Mouse (Mus musculus): Measurements from ENCODE around the gene Msrb1. TPM values are rescaled to one million over a fixed set of nuclear protein-coding genes. Genes with fewer than 3 reads are reported as not detected.

Gene Msrb1
- polyA plus RNA-seq, 1 experiment from 2014 or later = 53.4 TPM

DNA sequence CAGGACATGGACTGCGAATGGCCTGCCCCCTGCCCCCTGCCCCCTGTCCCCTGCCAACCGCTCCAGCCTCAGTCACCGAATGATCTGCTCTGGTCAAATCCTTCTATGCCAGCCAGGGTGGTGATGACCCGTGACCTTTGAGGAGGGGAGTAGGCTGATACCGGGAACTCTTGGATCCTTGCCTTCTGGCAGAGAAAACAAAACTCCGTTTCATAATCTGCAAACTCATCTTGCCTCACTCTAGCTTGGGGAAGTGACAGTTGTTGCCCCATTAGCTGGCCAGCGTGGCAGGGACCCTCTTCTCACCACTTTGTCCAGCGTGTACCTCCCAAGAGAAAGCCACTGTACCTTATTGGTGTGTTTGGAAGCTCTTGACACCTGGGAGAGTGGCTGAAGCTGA is 5.9 kb downstream of the Msrb1 start:
- no peak for DNase-seq (ENCODE audit: low spot score)

DNA sequence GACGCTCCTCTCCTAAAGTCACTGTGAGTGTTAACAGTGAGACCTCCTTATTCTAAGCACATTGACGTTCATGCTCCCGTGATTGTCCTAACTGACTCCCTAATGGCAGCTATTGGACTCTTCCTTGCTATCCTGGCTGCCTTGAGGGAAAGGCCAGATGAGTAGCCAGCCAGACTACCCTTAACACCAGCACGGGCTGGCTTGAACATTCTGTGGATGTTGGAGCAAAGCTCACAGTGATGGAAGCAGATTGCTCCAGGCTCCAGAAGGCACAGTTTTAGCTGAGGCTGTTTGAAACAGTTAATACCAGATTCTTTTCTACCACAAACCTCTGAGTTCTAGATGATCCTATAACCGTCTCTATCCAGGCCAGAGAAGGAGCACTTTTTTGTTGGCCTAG is 7.5 kb downstream of the Msrb1 start:
- no peak for DNase-seq (ENCODE audit: low spot score)

DNA sequence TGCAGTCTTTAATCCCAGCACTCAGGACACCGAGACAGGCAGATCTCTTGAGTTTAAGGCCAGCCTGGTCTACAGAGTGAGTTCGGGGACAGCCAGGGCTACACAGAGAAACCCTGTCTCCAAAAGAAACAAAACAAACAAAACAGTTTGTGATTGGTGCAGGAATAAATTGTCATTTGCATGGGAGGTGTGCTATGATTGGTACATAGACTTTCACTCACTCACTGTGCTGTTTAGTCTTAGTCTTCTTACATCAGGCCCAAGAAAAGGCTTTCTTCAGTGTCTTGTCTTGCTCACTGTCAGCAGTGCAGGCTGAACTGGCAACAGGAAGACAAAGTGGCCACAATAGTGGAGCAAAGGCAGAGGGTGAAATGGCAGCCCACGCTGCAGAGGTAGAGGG is 7.9 kb downstream of the Msrb1 start:
- no peak for DNase-seq (ENCODE audit: low spot score)

DNA sequence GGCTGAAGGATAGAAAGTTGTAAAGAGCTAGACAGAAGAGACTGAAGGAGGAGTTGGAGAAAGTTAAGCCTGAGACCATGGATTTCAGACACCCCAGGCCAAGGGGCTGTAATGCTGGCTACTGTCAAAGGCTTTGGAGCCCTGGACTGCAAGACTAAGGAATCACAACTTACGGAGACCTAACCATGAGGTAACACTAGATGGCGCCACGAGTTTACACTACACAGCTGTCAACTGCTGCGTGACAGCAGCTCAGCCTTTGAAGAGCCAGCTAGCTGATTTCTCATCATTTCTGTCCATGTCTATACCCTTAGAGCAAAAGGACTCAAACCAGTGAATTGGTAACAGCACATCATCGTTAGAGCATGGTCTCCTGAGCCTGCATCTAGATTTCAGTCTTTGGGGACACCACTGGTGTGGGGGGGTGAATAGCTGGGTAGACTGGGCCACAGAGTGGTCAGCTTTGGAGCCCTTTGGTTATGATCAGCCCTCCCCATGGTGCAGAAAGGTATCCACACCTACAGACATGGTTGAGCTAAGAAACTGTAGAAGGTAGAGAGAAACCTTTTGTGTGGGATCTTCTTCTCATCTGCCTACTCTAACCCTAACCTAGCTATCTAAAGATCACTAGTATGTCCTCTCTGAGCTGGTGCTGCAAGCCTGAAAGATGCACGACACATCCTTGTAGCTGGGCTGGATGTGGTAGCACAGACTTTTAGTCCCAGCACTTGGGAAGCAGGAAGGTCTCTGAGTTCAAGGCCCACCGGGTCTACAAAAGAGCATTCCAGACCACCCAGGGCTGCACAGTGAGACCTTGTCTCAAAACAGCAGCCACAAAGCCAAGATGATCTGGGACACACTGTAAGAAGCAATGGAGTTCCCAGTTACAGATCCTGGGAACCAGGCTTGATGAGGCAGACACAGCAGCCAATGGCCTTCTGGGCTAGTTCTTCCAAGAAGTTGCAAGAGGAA is 9.4 kb downstream of the Msrb1 start:
- peak; percentile 90 for DNase-seq (ENCODE audit: low spot score)

DNA sequence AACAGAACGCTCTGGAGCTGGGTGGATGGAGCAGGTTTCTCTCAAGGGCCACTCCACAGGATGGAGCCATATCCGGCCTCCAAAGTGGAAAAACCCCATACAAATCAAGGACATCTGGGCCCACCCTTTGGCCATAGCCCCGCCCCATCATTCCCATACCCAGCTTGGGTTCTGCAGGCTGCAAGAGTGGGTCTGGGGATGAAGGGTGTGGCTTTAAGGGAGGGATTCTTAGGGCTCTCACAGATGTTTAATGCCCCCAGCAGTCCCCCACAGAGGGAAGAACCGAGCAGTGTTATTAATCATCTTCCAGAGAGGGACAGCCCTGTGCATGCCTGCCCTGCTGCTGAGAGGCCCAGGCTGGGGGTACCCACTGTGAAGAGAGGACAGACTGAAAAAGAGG is 10.5 kb downstream of the Msrb1 start:
- DNase-seq (ENCODE audit: low spot score) = no peak

DNA sequence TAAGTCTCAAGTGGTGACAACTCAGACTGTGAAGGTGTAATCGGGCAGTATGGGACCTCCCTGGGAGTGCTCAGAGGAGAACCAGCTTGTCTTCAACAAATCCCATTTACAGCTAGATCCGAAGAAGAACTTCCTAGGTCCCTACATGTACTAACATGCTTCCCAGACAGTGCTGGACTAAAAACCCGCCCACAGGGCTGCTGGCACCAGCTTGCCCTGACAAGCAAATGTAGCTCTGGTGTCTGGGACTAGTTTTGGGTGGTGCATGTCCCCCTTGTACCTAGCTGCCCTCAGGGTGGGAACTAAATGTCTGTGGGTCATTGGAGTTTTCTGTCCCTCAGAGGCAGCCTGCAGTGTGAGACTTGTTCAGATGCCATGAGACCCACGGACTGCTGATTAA is 15.1 kb downstream of the Msrb1 start:
- DNase-seq (ENCODE audit: low spot score) = no peak

DNA sequence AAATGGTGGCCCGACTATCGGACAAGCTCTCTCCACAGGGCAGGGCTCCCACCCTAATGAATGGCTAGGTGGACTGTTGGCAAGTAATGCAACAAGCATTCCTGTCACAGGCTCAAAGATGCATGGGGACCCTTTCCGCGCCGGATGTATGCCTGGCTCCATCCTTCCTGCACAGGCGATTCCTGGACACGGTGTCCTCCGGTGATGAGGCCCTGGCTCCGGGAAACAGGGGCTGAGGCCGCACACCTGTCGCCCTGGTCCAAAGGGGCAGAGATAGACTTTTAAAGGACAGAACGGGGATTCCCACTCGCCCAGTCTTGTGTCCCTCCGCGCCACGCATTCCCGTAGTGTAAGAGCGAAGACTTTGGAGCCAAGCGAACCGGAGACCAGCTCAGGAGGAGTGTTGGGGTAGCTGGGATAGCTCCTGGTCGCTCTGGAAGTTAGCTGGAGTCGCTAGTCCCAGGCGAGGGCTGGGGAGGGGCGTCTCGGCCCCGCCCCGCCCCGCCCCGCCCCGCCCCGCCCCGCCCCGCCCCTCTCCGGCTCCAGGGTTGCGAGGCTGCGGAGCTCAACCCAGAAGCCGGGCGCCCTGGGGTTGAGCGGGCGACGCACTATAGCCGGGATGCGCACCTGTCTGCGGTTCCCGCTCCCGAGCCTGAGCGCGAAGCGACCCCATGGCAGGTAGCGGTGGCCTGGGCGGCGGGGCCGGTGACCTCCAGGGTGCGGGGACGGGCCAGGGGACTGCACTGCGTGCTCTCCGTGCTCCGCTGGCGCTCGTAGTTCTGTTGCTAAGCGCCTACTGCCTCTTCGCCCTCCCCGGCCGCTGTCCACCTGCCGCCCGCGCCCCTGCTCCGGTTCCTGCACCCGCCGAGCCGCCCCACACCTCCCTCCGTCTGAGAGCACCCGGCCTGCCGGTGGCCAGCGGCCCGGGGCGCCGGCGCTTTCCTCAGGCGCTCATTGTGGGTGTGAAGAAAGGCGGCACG is 16.3 kb downstream of the Msrb1 start, which contains the start of gene Hs3st6:
Gene Hs3st6 (plus strand): TSS at position 574 of the 980 bp plus-strand sequence.
- peak; percentile 43 for DNase-seq (ENCODE audit: low spot score)

DNA sequence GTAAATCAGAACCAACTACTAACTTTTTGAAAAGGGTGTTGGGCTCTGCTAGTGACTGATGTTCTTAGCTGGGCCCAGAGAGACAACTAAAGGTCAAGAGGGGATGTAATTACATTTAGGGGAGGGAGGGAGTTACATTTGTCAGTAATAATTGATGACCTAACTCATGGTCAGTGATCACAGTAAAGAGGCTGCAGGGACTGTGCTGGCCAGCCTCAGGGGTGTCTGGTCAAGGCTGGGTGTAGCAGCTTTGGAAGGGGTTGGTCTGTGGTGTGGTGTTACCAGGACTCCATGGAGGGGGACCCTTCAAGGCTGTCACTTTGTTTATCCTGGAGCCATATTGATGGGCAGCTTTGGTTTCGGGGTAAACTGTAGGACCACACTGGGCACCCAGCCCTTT is 21.0 kb downstream of the Msrb1 start:
- no peak for DNase-seq (ENCODE audit: low spot score)

DNA sequence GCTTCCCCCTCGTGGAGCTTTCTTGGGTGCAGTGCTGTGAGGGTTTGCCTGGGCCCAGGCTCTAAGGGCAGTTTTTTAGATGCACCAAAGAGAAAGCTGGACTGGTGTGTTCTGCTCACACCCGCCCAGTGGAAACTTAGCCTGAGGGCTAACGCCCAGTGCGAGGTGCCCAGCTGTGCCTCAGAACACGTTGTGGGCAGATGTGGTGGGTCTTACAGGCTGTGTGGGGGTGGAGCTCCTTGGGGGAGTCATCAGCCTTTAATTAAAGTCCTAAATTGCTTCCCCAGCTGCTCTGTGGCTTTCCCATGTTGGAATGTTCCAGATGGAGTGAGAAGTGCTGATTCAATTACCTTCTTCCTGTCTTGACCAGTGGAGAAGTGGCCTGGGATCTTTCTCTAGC is 24.7 kb downstream of the Msrb1 start:
- DNase-seq (ENCODE audit: low spot score) = no peak

DNA sequence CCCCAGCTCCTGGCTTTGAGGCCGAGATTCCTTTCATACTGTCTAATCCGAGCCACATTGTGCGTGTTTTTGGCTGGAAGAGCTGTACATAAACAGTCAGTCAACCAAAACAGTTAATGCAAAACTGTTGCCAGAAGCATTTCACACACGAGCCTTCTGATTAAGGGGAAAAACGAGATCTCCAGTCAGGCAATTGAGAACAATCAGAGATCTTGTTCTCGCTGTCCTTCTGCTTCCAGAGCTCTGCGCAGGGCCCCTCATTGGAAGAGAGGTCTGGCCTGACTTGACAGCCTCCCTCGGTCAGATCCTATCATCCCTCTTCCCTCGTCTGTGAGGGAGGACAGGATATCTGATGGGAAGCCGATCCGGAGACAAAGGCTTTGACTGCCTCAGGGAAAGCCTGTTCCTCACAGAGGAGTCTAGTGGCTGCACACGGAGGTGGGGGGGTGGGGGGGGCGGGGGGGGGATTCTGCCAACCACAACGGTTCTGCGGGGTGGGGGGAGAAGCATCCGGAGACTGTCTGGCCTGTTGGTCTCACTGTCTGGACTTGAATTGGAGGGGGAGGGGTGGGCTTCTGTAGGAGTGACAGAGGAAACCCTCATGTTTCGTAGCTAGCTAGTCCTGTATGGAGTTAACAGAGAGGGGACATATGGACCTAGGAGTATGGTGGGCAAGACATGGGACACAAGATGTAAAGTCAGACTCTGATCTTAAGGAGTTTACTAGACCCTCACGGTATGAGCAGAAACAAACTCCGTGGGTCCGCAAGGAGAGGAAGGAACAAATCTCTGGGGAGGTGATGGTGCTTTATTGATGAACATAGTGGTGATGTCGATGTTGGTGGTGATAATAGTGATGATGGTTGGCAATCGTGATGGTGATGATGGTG is 28.8 kb downstream of the Msrb1 start:
- DNase-seq (ENCODE audit: low spot score) = no peak

DNA sequence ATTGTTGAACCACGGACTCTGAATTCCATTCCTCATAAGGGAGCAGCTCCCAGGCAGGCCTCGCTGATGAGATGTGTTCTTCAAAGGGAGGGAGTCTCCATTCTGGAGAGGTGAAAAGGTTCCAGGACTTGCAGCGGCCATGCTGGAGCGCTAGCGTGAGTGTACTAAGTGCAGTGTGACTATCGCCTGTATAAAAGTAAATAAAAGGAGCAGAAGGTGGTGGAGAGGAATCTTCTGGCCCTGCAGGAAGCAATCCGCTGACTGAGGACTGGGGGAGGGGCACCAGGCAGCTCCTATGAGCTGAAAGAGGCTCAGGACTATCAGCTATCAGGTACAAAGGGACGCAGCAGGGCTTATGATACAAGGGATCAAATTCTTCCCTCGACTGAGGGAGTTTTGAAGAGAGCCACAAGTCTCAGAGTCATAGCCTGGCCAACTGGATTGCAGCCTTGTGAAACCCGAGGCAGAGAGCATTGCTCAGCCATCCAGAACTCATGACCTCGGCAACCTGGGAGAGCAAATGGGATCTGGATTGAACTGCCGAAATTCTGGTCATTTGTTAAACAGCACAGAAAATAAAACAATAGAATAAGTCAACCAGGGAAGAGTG is 29.9 kb downstream of the Msrb1 start:
- DNase-seq (ENCODE audit: low spot score) = no peak

DNA sequence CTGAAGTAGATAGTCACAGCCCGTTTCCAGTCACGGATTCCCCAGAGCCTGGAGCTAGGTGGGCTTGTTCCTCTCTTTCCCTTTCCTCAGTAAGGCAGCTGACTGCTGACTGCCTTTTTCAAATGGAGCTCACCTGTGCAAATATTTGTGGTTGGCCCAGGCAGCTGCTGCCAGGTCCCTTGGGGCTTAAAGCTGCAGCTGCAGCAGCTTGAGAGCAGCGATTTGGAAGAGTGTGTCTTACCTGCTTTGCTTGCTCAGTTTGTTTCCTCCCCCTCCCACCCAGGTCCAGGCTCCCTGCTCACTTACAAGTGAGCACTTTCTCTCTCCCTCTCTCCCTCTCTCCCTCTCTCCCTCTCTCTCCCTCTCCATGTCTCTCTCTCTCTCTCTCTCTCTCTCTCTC is 32.7 kb downstream of the Msrb1 start:
- DNase-seq (ENCODE audit: low spot score) = no peak

DNA sequence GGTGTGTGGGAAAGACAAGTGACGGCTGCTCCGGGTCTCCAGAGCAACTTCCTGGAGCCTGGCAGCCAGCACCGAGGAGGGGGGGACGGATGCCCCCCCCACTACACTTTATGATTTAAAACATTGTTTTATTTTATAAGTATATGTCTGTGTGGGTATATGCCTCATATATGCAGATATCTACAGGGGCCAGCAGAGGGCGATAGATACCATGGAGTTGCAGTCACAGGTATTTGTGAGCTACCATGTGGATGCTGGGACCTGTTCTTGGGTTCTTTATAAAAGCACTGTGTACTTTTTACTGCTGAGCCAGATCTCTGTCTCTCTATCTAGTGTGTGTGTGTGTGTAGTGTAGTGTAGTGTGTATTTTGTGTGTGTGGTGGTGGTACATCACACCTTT is 36.8 kb downstream of the Msrb1 start:
- DNase-seq (ENCODE audit: low spot score) = no peak

DNA sequence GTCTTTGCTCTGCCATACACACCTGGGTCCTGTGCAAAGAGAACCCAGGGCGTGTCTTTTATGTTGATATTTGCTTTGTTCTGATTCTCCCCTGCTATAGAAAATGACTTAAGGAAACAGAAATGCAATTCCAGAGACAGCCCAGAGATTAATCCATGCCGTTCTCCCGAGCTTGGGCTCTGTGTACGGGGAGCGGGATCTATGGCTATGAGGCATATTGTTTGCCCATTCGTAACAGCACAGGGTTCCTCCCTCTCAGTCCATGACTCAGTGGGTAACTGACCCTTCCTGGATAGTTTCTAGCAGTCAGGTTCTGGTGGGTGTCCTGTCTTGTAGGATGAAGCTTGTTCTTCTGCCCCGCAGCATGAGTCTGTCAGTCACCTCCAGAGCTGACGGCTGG is 38.7 kb downstream of the Msrb1 start:
- DNase-seq (ENCODE audit: low spot score) = no peak

DNA sequence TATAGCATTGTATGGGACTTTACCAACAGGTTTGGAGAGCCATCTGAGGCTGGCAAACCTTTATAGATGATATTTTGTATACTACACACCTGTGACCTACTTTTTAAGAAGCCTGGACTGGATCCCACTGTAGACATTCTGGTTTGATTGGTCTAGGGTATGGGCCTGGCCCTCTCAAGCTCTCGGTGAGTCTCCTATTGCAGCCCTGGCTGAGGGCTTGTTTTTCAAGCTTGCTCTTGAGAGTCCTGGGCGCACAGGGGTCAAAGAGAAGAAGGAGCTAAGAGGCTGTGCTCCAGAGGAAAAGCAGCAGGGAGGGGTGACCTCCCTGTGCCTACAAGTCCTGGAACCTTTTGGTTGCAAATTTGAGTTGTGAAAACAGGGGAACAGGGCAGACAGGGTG is 40.6 kb downstream of the Msrb1 start:
- DNase-seq (ENCODE audit: low spot score) = no peak

DNA sequence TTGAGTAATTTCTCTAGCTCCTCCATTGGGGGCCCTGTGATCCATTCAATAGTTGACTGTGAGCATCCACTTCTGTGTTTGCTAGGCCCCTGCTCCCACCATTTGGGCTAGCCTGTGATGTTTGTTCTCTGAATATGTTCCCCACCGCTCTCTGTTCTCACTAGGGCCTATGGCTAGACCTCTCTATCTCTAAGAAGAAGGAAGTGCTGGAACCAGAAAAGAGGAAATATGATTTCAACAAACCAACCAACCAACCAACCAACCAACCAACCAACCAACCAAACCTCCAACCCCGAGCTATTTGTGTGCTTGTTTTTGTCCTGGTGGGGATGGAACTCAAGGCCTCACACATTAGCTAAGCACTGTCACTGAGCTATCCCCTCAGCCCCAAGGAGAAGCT is 44.4 kb downstream of the Msrb1 start:
- no peak for DNase-seq (ENCODE audit: low spot score)

DNA sequence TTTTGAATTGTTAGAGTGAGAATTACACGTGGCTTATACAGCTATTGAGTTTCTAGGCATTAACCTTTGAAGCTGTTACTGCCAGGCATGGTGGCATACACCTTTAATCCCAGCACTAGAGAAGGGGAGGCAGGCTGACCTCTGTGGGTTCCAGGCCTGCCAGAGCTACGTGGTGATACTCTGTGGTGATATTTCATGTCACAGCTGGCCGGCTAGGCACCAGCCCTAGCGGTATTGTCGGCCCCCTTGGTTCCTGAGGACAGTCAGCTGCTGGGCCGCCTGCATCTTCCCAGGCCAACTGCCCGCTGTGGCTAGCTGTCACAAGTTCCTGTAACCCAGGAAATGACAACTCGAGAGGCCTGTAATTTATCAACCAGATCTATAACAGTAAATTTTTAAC is 55.7 kb downstream of the Msrb1 start:
- no peak for DNase-seq (ENCODE audit: low spot score)

All from thymus, postnatal 0 days (tissue).